Mouse (Mus musculus) C2C12 (cell line): ENCODE data around the gene Cyp51. TPM values are rescaled to one million over a fixed set of nuclear protein-coding genes. Genes with fewer than 3 reads are reported as not detected.

ENCODE experiments used
- H3K27me3 ChIP-seq: one replicate; pipeline ENCODE4 v1.6.1; 2011; ENCODE audit not compliant: control insufficient read depth, insufficient read depth, insufficient read length
- H3K36me3 ChIP-seq: one replicate; pipeline ENCODE4 v1.6.1; 2011; ENCODE audit not compliant: control insufficient read depth, insufficient read depth
- H3K4me3 ChIP-seq: one replicate; pipeline ENCODE4 v1.5.1; 2011; ENCODE audit warnings: mild to moderate bottlenecking, control low read depth; ENCODE audit not compliant: poor library complexity, insufficient read depth, severe bottlenecking
- H3K79me2 ChIP-seq: one replicate; pipeline ENCODE4 v1.6.1; 2011; ENCODE audit not compliant: control insufficient read depth, insufficient read depth
- H3K79me3 ChIP-seq: one replicate; pipeline ENCODE4 v1.6.1; 2011; ENCODE audit warnings: low read depth, control low read depth
- H3ac ChIP-seq: one replicate; pipeline ENCODE3; 2011; ENCODE audit warnings: low read depth; ENCODE audit not compliant: control insufficient read depth, insufficient read length
- CEBPB ChIP-seq: IDR thresholded peaks from one replicate; pipeline ENCODE4 v1.6.1; 2011; ENCODE audit warnings: low read depth, mild to moderate bottlenecking, control low read depth, moderate library complexity
- CTCF ChIP-seq: IDR thresholded peaks from one replicate; pipeline ENCODE4 v1.5.1; 2011; ENCODE audit not compliant: control insufficient read depth, insufficient read depth, insufficient read length
- FOSL1 ChIP-seq: IDR thresholded peaks from one replicate; pipeline ENCODE4 v1.8.0; 2011; ENCODE audit warnings: mild to moderate bottlenecking, low read length; ENCODE audit not compliant: poor library complexity, insufficient read depth, severe bottlenecking
- MAX ChIP-seq: IDR thresholded peaks from one replicate; pipeline ENCODE4 v1.6.1; 2011; ENCODE audit warnings: mild to moderate bottlenecking, control low read depth
- MYOD1 ChIP-seq: IDR thresholded peaks from one replicate; pipeline ENCODE4 v1.6.1; 2011; ENCODE audit warnings: low read depth; ENCODE audit not compliant: control insufficient read depth, insufficient read length
- MYOG ChIP-seq: IDR thresholded peaks from one replicate; pipeline ENCODE4 v1.6.1; 2011; ENCODE audit not compliant: control insufficient read depth, insufficient read length; ENCODE audit errors: extremely low read depth
- USF1 ChIP-seq: IDR thresholded peaks from one replicate; pipeline ENCODE4 v1.6.1; 2011; ENCODE audit warnings: low read depth, mild to moderate bottlenecking, control low read depth, moderate library complexity
- polyA plus RNA-seq: library from polyadenylated mRNA; unstranded; fragments of >200 nt; fragmentation: generic; extraction: Trizol; gene quantifications from one replicate; pipeline ENCODE4 v1.2.1, GENCODE M21; 2012; ENCODE audit warnings: missing spikeins

Gene Cyp51
- polyA plus RNA-seq, 1 experiment = 56.8 TPM

DNA sequence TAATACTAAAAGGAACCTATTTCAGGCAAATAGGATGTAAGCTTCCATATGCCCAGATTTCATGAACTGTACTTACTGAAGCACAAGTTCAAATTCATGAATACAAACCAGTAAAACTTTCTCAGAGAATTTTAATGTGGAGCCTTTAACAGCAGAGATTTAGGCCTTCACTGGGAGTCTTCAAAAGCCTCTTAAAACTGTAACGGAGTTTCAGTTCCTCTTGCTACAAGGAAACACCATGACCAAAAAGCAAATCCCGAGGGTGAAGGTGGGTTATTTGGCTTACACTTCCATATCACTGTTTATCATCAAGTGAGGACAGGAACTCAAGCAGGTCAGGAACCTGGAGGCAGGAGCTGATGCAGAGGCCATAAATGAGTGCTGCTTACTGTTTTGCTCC lies 23.0 kb downstream of the Cyp51 start:
- Histone ChIP-seq H3K4me3 (no peak overlapping the region), H3ac (no peak overlapping the region), H3K79me3 (no peaks in the 10 kb centered on the region), H3K27me3 (no peaks in the 10 kb centered on the region), H3K36me3 (peaks cover 83% of the 10 kb centered on the region), H3K79me2 (no peaks in the 10 kb centered on the region)
- TF ChIP-seq MAX (no peak), CEBPB (no peak), MYOD1 (no peak), MYOG (no peak), USF1 (no peak), FOSL1 (no peak), CTCF (no peak)

DNA sequence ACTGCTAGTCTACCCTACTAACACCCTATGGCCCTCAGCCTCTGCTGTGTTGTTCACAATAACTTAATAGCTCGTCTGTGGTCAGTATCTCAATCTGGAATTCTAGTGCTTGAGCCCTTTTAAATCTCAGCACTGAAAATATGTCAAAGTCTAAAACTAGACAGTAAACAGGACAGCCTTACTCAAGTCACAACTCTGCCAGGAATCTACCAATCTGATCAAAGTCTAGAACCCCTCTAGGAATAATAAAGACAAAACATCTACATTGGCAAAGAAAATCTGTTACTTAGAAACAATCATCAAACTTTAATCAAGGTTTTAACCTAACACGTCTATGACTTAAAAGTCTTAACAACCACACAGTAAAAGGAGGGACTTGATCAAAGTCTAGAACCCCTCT lies 23.7 kb downstream of the Cyp51 start:
- H3K4me3 ChIP-seq = no peak overlapping the region
- no peaks in the 10 kb centered on the region for H3K79me2 ChIP-seq
- peaks cover 81% of the 10 kb centered on the region for H3K36me3 ChIP-seq
- no peak overlapping the region for H3ac ChIP-seq
- no peaks in the 10 kb centered on the region for H3K27me3 ChIP-seq
- TF ChIP-seq MYOG (no peak), MAX (no peak), USF1 (no peak)
- H3K79me3 ChIP-seq = no peaks in the 10 kb centered on the region

DNA sequence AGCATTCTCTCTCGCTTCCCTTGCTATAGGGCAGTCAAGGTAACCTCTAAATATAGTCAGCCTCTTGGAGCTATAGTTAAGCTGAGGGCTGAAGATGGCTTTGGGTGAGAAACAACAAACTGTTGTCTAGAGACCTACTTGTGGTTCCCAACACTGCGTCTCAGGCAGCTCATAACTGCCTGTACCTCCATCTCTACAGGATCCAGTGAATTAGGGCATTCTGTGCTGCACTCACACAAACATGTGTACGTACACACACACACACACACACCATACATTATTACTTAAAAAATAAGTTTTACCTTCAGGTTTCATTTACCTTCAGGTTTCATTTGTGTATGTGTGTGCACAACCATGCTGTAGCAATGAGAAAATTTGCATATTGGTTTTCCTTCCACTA lies 25.5 kb downstream of the Cyp51 start:
- Histone ChIP-seq H3ac (no peak overlapping the region), H3K79me2 (no peaks in the 10 kb centered on the region), H3K27me3 (no peaks in the 10 kb centered on the region), H3K36me3 (peaks cover 70% of the 10 kb centered on the region), H3K79me3 (no peaks in the 10 kb centered on the region), H3K4me3 (no peak overlapping the region)
- TF ChIP-seq CTCF (no peak), MYOG (no peak), MAX (no peak), FOSL1 (no peak), MYOD1 (no peak), CEBPB (no peak), USF1 (no peak)

DNA sequence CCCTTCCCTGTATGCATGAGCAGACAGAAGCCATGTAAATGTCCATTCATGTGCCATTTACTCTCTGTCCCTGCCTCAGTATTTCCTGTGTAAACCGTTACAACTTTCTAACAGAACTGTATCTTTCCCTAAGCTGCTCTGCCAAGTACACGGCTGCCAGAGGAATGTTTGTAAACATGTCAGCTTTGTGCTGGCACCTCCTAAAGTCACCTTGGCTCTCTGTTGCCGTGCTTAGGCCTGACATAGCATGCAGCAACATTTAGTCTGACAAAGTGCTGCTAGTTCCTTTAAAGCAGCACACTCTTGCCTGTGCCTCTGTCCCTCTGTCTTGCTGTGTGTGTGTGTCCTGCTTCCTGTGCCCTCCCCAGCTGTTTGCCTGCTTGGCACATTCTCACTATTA lies 37.3 kb downstream of the Cyp51 start:
- Histone ChIP-seq H3K27me3 (no peaks in the 10 kb centered on the region), H3K79me3 (no peaks in the 10 kb centered on the region), H3ac (no peak overlapping the region), H3K79me2 (no peaks in the 10 kb centered on the region), H3K4me3 (no peak overlapping the region), H3K36me3 (peaks cover 16% of the 10 kb centered on the region)
- no peak for TF ChIP-seq MYOG
- TF ChIP-seq CEBPB = no peak
- TF ChIP-seq CTCF = no peak
- TF ChIP-seq MYOD1 = no peak
- no peak for TF ChIP-seq FOSL1
- no peak for TF ChIP-seq MAX
- TF ChIP-seq USF1 = no peak

DNA sequence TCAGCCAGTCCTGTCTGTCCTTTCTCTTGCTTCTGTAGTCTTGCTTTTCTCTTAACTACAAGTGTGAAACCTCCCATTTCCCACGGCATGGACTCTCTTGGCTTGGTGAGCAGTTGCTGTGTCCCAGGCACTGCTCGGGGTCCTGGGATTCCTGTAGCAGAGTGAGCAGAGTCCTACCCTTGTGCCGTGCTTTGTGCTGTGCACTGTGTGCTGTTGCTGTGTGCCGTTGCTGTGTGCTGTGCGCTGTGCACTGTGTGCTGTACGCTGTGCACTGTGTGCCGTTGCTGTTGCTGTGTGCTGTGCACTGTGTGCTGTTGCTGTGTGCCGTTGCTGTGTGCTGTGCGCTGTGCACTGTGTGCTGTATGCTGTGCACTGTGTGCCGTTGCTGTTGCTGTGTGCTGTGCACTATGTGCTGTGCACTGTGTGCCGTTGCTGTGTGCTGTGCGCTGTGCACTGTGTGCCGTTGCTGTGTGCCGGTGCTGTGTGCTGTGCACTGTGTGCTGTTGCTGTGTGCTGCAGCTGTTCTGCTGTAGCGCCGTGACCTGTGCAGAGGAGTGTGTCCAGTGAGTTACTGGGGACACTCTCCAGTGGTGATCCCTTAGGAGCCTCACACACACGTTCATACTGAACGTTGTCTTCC lies 38.0 kb downstream of the Cyp51 start:
- no peak overlapping the region for H3K4me3 ChIP-seq
- TF ChIP-seq MAX = no peak
- no peak for TF ChIP-seq CTCF
- H3ac ChIP-seq = no peak overlapping the region
- H3K79me3 ChIP-seq = no peaks in the 10 kb centered on the region
- no peaks in the 10 kb centered on the region for H3K27me3 ChIP-seq
- H3K79me2 ChIP-seq = no peaks in the 10 kb centered on the region
- H3K36me3 ChIP-seq = peaks cover 19% of the 10 kb centered on the region

DNA sequence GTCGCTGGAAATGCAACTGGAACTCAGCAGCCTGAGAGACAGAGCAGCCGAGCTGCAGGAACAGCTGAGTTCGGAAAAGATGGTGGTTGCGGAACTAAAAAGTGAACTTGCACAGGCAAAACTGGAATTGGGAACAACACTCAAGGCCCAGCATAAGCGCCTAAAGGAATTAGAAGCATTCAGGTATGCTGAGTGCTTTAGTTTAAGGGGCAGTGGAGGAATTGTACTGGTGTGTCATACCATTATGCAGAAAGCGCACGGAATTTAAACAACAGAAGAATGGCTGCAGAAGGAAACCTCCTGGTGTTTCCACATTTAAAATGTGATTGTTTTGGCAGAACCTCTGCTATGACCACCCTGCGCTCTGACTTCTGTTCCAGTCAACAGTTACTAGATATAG lies 44.2 kb downstream of the Cyp51 start:
- H3K36me3 ChIP-seq = peaks cover 30% of the 10 kb centered on the region

More for the DNA sequence above, 44.2 kb downstream of the Cyp51 start:
- Histone ChIP-seq H3ac (no peak overlapping the region), H3K79me2 (no peaks in the 10 kb centered on the region), H3K4me3 (no peak overlapping the region), H3K79me3 (no peaks in the 10 kb centered on the region), H3K27me3 (no peaks in the 10 kb centered on the region)
- TF ChIP-seq USF1 = no peak
- TF ChIP-seq MYOG = no peak
- TF ChIP-seq FOSL1 = no peak
- TF ChIP-seq CTCF = no peak
- no peak for TF ChIP-seq MAX
- no peak for TF ChIP-seq CEBPB
- TF ChIP-seq MYOD1 = no peak
